Mouse (Mus musculus) ES-E14 (cell line): Measurements from ENCODE around the gene Ercc4. TPM values are rescaled to one million over a fixed set of nuclear protein-coding genes. Genes with fewer than 3 reads are reported as not detected.
"Not testable (repeated sequence)": the region's sequence is repeated elsewhere in the genome, so short reads cannot be mapped to it uniquely, and the experiment has no call there.

Experiments used
- DNase-seq: peaks from one replicate; pipeline ENCODE4 v3.0.0-alpha.2; 2013; ENCODE audit warnings: low read depth, low spot score
- H3K27ac ChIP-seq: 2 replicates; pipeline ENCODE4 v1.5.1; 2012; ENCODE audit warnings: low read depth, mild to moderate bottlenecking, low read length, moderate library complexity, mixed read lengths; ENCODE audit not compliant: poor library complexity, insufficient read depth, severe bottlenecking
- H3K36me3 ChIP-seq: 2 replicates; pipeline ENCODE4 v1.6.1; 2012; ENCODE audit warnings: mild to moderate bottlenecking, low read length, moderate library complexity, mixed read lengths; ENCODE audit not compliant: control insufficient read depth, poor library complexity, insufficient read depth, severe bottlenecking
- H3K4me1 ChIP-seq, 2 experiments: fragments of 150-350 bp in 1 of 2; sonication (generic) in 1 of 2; 2 replicates each; pipeline ENCODE4 v1.6.1; 2012; ENCODE audit warnings: low read length in 2 of 2, mild to moderate bottlenecking in 1 of 2, mixed read lengths in 1 of 2; ENCODE audit not compliant: control insufficient read depth in 2 of 2, insufficient read depth in 2 of 2, poor library complexity in 1 of 2
- H3K4me3 ChIP-seq, 2 experiments: fragments of 150-350 bp in 1 of 2; sonication (generic) in 1 of 2; 2 replicates each; pipeline ENCODE4 v1.5.1; 2012; ENCODE audit warnings: low read length in 2 of 2, low read depth in 1 of 2, mild to moderate bottlenecking in 1 of 2, mixed read lengths in 1 of 2; ENCODE audit not compliant: insufficient read depth in 1 of 2, poor library complexity in 1 of 2, severe bottlenecking in 1 of 2
- H3K9ac ChIP-seq: 2 replicates; pipeline ENCODE4 v1.6.1; 2012; ENCODE audit warnings: low read depth, mild to moderate bottlenecking, low read length, mixed read lengths; ENCODE audit not compliant: poor library complexity, insufficient read depth, severe bottlenecking
- H3K9me3 ChIP-seq: fragments of 150-350 bp; sonication (generic); 2 replicates; pipeline ENCODE4 v1.6.1; 2012; ENCODE audit warnings: low read depth, mild to moderate bottlenecking, low read length; ENCODE audit not compliant: control insufficient read depth, insufficient read depth
- CHD2 ChIP-seq: IDR thresholded peaks from 2 replicates; pipeline ENCODE4 v1.6.1; 2014; ENCODE audit warnings: mild to moderate bottlenecking, low read depth, low read length, inconsistent platforms
- HCFC1 ChIP-seq: IDR thresholded peaks from 2 replicates; pipeline ENCODE4 v1.6.1; 2012; ENCODE audit warnings: low read length, inconsistent platforms, borderline replicate concordance; ENCODE audit not compliant: insufficient read depth
- MAFK ChIP-seq: IDR thresholded peaks from 2 replicates; pipeline ENCODE4 v1.6.1; 2014; ENCODE audit warnings: mild to moderate bottlenecking, low read depth, low read length, inconsistent platforms; ENCODE audit not compliant: insufficient read depth
- ZC3H11A ChIP-seq: IDR thresholded peaks from 2 replicates; pipeline ENCODE4 v1.6.1; 2012; ENCODE audit warnings: low read depth, mild to moderate bottlenecking, inconsistent platforms, low read length, borderline replicate concordance
- ZNF384 ChIP-seq: IDR thresholded peaks from 2 replicates; pipeline ENCODE4 v1.6.1; 2012; ENCODE audit warnings: low read depth, low read length, inconsistent platforms
- in situ Hi-C, 2 experiments: fragments of 600-800 bp; cut with MboI; formaldehyde crosslinking; loops; one replicate each; pipeline ENCODE4 v1.15.1; 2025; ENCODE audit warnings: low sequenced_read_pairs in 2 of 2, inconsistent platforms in 1 of 2; ENCODE audit not compliant: unreplicated experiment in 2 of 2
- total RNA-seq: library from RNA; depleted of rRNA; stranded (reverse); fragments of 300-350 nt; gene quantifications from 2 replicates; pipeline ENCODE4 v1.2.3, GENCODE M21; 2012

Ercc4 gene
- total RNA-seq, 1 experiment: 18.2 TPM

- Histone ChIP-seq H3K36me3 (no peaks in the 10 kb centered on the region), H3K4me1 (peaks cover 3 to 8% of the 10 kb centered on the region in 2 experiments; a peak in 3 of 4 replicates), H3K4me3 (no peak overlapping the region), H3K27ac (no peak overlapping the region), H3K9me3 (no peaks in the 10 kb centered on the region), H3K9ac (no peak overlapping the region)
- in situ Hi-C loops: no loop called here
- no peak for DNase-seq
- TF ChIP-seq ZNF384: no peak
- TF ChIP-seq ZC3H11A: no peak
- TF ChIP-seq CHD2: no peak
- TF ChIP-seq MAFK: no peak
- TF ChIP-seq HCFC1: no peak
Observed at GRCm38 (mm10) chr16:13083155-13083798, 26.2 kb upstream of the Ercc4 start.

GRCm38 (mm10) chr16:13108356-13108755, 1.1 kb upstream of the Ercc4 start:
- DNase-seq: no peak
- 0 out of 4 replicates have a peak, but pooled peaks cover 0 to 2% of the 10 kb centered on the region in 2 experiments for H3K4me1 ChIP-seq
- in situ Hi-C loops: no loop called here
- no peak overlapping the region for H3K9ac ChIP-seq
- H3K4me3 ChIP-seq: no peak overlapping the region
- peaks cover 2% of the 10 kb centered on the region; the same call in 1 of the 2 replicates for H3K9me3 ChIP-seq
- TF ChIP-seq ZNF384 (no peak), ZC3H11A (no peak), HCFC1 (no peak), MAFK (no peak), CHD2 (no peak)
- peaks cover 6% of the 10 kb centered on the region for H3K36me3 ChIP-seq
- no peak overlapping the region for H3K27ac ChIP-seq

GRCm38 (mm10) chr16:13109990-13110595, 609 bp downstream of the Ercc4 start:
- TF ChIP-seq HCFC1 (0 out of 2 replicates have a peak, but pooled peaks have one; percentile 1), MAFK (no peak), ZNF384 (no peak)
- Histone ChIP-seq H3K4me1 (0 out of 4 replicates have a peak, but pooled peaks cover 0 to 2% of the 10 kb centered on the region in 2 experiments), H3K36me3 (peaks cover 15% of the 10 kb centered on the region), H3K4me3 (peak overlapping the region; percentile 83 to 91), H3K9ac (peak overlapping the region; percentile 93), H3K9me3 (peaks cover 2% of the 10 kb centered on the region; the same call in 1 of the 2 replicates), H3K27ac (peak overlapping the region; percentile 2; the same call in 1 of the 2 replicates)
- in situ Hi-C loops: no loop called here
- DNase-seq: no peak

GRCm38 (mm10) chr16:13114821-13115220, 5.3 kb downstream of the Ercc4 start:
- TF ChIP-seq MAFK: no peak
- no peak for TF ChIP-seq CHD2
- TF ChIP-seq ZC3H11A: no peak
- TF ChIP-seq HCFC1: no peak
- TF ChIP-seq ZNF384: no peak
- no peak for DNase-seq
- Histone ChIP-seq H3K27ac (no peak overlapping the region), H3K9ac (no peak overlapping the region), H3K4me3 (no peak overlapping the region), H3K9me3 (no peaks in the 10 kb centered on the region), H3K36me3 (peaks cover 19% of the 10 kb centered on the region), H3K4me1 (peaks cover 0 to 11% of the 10 kb centered on the region in 2 experiments; a peak in 2 of 4 replicates)
- in situ Hi-C loops: no loop called here

- DNase-seq, in situ Hi-C loops, H3K27ac ChIP-seq, H3K4me3 ChIP-seq, H3K9me3 ChIP-seq, H3K9ac ChIP-seq: not testable (repeated sequence)
- Histone ChIP-seq H3K36me3 (peaks cover 19% of the 10 kb centered on the region), H3K4me1 (peaks cover 0 to 12% of the 10 kb centered on the region in 2 experiments; a peak in 2 of 4 replicates)
Observed at GRCm38 (mm10) chr16:13115466-13115865, 6.0 kb downstream of the Ercc4 start.
